Mouse (Mus musculus) lung, postnatal 0 days (tissue): ENCODE measurements around the gene Slc6a17. TPM values are rescaled to one million over a fixed set of nuclear protein-coding genes. Genes with fewer than 3 reads are reported as not detected.

ENCODE experiments used
- ATAC-seq: fragments of 200-750 bp; cut with Nextera tagmentation; 2 replicates; pipeline ENCODE4 v1.8.0; 2017; ENCODE audit warnings: moderate library complexity
- DNase-seq: peaks from one replicate; pipeline ENCODE4 v3.0.0-alpha.2; 2016; ENCODE audit warnings: low spot score
- H3K27ac ChIP-seq: fragments of 300-500 bp; sonication (generic); 2 replicates; pipeline ENCODE4 v1.5.1; 2014; ENCODE audit warnings: antibody characterized with exemption, mild to moderate bottlenecking, low read length, mixed read lengths
- H3K27me3 ChIP-seq: fragments of 300-500 bp; sonication (generic); replicated peaks from 2 replicates; pipeline ENCODE4 v1.6.1; 2014; ENCODE audit warnings: low read length, mixed read lengths; ENCODE audit not compliant: insufficient read depth
- H3K36me3 ChIP-seq: fragments of 300-500 bp; sonication (generic); 2 replicates; pipeline ENCODE4 v1.6.1; 2014; ENCODE audit warnings: low read length, mixed read lengths; ENCODE audit not compliant: insufficient read depth
- H3K4me1 ChIP-seq: fragments of 300-500 bp; sonication (generic); 2 replicates; pipeline ENCODE4 v1.6.1; 2014; ENCODE audit warnings: antibody characterized with exemption, low read depth, low read length, mixed read lengths; ENCODE audit not compliant: insufficient read depth
- H3K4me2 ChIP-seq: fragments of 300-500 bp; sonication (generic); replicated peaks from 2 replicates; pipeline ENCODE4 v1.6.1; 2014; ENCODE audit warnings: low read depth, mild to moderate bottlenecking, low read length, moderate library complexity, mixed read lengths
- H3K4me3 ChIP-seq: fragments of 300-500 bp; sonication (generic); 2 replicates; pipeline ENCODE4 v1.5.1; 2014; ENCODE audit warnings: low read depth, low read length
- H3K9ac ChIP-seq: fragments of 300-500 bp; sonication (generic); replicated peaks from 2 replicates; pipeline ENCODE4 v1.6.1; 2014; ENCODE audit warnings: low read depth, mild to moderate bottlenecking
- H3K9me3 ChIP-seq: fragments of 300-500 bp; sonication (generic); 2 replicates; pipeline ENCODE4 v1.6.1; 2016; ENCODE audit warnings: low read length, mixed read lengths
- CTCF ChIP-seq: IDR thresholded peaks from 2 replicates; pipeline ENCODE4 v1.5.1; 2016; ENCODE audit warnings: antibody characterized with exemption, mild to moderate bottlenecking
- EP300 ChIP-seq: IDR thresholded peaks from 2 replicates; pipeline ENCODE4 v1.6.1; 2016; ENCODE audit warnings: antibody characterized with exemption, mild to moderate bottlenecking, control low read depth
- WGBS: fragments of 180-500 bp; shearing (Covaris S2); extraction: QIAGEN DNeasy Blood & Tissue Kit; methylation state at CpG from one replicate; pipeline ENCODE4 v1.1.7; 2014; 5-methylcytosine and 5-hydroxymethylcytosine counted together
- polyA plus RNA-seq: library from polyadenylated mRNA; unstranded; fragments of >200 nt; fragmentation: Nextera tagmentation; extraction: Ambion mirVana; gene quantifications from 2 replicates; pipeline ENCODE4 v1.2.1, GENCODE M21; 2015

The Slc6a17 gene
- polyA plus RNA-seq, 1 experiment from 2014 or later: 0.84 TPM

DNA sequence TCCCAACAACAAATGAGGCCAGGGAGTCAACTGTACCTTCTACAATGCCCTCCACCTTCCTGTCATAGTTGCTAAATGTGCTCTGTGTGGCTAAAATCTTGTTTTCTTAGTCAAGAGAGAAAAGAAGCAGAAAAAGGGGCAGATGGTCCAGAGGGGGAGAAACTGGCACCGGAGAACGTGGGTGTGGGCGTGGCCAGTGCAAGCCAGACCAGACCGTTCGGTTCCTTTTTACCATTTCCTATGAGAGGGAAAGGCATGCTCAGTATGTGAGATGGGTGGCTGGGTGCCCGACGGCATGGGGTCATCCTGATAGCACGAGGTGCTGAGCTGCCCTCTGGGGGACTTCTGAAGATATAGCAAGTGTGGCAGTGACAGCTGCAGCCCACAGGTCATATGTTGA lies 9.1 kb downstream of the Slc6a17 start:
- TF ChIP-seq EP300: no peak
- no peak for TF ChIP-seq CTCF
- H3K36me3 ChIP-seq: no peaks in the 10 kb centered on the region
- H3K9me3 ChIP-seq: no peaks in the 10 kb centered on the region
- H3K4me2 ChIP-seq: no peak overlapping the region
- no peak overlapping the region for H3K9ac ChIP-seq
- ATAC-seq (no peak), DNase-seq (no peak)
- H3K27me3 ChIP-seq: no peaks in the 10 kb centered on the region
- no peaks in the 10 kb centered on the region for H3K4me1 ChIP-seq
- no peak overlapping the region for H3K27ac ChIP-seq
- 47% methylated on average over 8 of the region's 8 CpGs for WGBS
- no peak overlapping the region for H3K4me3 ChIP-seq

DNA sequence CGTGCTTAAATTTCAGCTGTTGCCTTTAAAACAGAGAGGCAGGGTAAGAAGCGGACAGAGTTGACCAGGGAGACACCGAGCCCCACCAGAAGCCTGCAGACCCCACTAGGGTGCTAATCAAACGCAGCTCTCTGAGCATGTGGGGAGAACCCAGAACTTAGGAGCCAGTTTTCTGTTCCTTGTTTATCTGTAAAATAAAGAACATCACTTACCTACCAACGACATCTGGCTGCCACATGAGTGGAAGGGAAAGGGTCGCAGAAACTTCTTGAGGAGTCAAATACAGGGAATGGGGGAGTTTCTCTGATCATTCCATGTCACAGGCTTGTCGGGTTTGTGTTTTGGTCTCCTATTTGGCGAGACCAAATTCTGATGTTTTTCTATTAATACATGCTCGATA lies 9.9 kb downstream of the Slc6a17 start:
- Histone ChIP-seq H3K4me2 (no peak overlapping the region), H3K4me1 (no peaks in the 10 kb centered on the region), H3K36me3 (no peaks in the 10 kb centered on the region), H3K27me3 (no peaks in the 10 kb centered on the region), H3K4me3 (no peak overlapping the region), H3K9me3 (no peaks in the 10 kb centered on the region), H3K9ac (no peak overlapping the region), H3K27ac (no peak overlapping the region)
- DNase-seq (no peak), ATAC-seq (no peak)
- TF ChIP-seq CTCF (no peak), EP300 (no peak)
- 85% methylated on average over 9 of the region's 9 CpGs for WGBS

GRCm38 (mm10) chr3:107506531-107506930 lies 11.3 kb downstream of the Slc6a17 start:
- 76% methylated on average over 4 of the region's 4 CpGs for WGBS
- H3K9ac ChIP-seq: no peak overlapping the region
- H3K9me3 ChIP-seq: no peaks in the 10 kb centered on the region
- H3K4me1 ChIP-seq: no peaks in the 10 kb centered on the region
- H3K36me3 ChIP-seq: no peaks in the 10 kb centered on the region
- DNase-seq (no peak), ATAC-seq (no peak)
- H3K27ac ChIP-seq: no peak overlapping the region
- no peak overlapping the region for H3K4me2 ChIP-seq
- no peaks in the 10 kb centered on the region for H3K27me3 ChIP-seq
- TF ChIP-seq CTCF: no peak
- TF ChIP-seq EP300: no peak
- no peak overlapping the region for H3K4me3 ChIP-seq

DNA sequence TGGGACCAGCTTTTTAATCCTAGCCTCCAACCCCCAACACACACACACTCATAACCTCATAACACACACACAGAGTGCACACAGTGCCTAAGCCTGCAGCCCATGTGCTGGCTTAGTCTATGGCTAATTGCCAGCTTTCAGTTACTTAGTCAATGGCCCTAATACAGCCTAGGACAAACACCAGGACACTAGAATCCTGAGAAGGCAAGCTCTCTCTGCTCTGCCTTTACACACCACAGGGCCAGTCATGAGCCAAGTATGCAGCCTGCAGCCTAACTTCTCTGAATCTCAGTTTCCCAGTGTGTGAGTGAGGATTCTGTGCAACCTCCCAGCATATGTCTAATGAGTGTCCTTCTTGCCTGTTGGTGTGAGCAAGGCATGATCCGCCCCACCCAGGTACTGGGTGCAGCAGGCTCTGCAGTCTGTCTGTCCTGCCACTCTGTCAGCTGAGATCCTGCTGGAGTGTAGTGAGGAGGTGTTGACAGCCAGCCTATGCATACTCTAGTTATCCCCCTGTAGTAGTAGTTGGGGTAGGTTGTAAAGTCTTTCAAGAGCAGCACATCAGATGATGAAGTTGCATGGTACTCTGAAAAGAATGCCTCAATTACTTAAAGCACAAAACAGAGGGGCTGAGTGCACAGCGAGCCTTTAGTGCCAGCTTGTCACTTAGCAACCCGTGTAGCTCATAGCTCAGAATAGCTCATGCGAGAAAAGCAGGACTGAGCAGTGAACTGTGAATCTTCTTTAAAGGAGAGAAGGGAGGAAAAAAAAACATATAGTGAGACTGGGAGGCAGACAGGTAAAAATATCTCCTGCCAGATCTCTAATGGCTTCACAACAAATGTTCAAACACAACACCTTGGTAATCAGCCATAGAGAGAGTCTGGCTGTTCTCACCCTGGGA lies 12.1 kb downstream of the Slc6a17 start:
- DNase-seq (no peak), ATAC-seq (no peak)
- H3K4me2 ChIP-seq: no peak overlapping the region
- H3K27ac ChIP-seq: no peak overlapping the region
- no peak overlapping the region for H3K9ac ChIP-seq
- H3K36me3 ChIP-seq: no peaks in the 10 kb centered on the region
- no peak overlapping the region for H3K4me3 ChIP-seq
- H3K9me3 ChIP-seq: no peaks in the 10 kb centered on the region
- WGBS: 60% methylated on average over 4 of the region's 4 CpGs
- no peaks in the 10 kb centered on the region for H3K27me3 ChIP-seq
- H3K4me1 ChIP-seq: no peaks in the 10 kb centered on the region
- TF ChIP-seq EP300 (no peak), CTCF (no peak)

DNA sequence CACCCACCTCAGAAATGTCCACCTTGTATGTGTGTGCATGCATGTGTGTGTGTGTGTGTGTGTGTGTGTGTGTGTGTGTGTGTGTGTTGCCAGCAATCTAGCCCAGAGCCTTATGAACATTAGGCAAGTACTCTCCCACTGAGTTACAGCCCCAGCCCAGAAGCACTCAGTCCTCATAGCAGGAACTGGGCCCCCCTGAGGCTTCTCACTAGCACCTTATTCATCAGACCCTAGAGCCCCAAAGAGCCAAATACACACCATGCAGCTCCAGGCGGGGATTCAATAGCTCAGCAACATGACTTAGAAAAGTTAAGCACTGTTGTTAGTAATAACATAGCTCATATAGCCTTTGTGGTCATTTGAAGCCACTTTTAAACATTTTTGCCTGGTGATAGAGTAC lies 13.3 kb downstream of the Slc6a17 start:
- no peak overlapping the region for H3K4me3 ChIP-seq
- DNase-seq: no peak
- H3K27ac ChIP-seq: no peak overlapping the region
- no peak for ATAC-seq
- H3K4me1 ChIP-seq: no peaks in the 10 kb centered on the region
- no peaks in the 10 kb centered on the region for H3K9me3 ChIP-seq
- no peak overlapping the region for H3K4me2 ChIP-seq
- H3K9ac ChIP-seq: no peak overlapping the region
- no peaks in the 10 kb centered on the region for H3K36me3 ChIP-seq
- WGBS: 25% methylated on average over 1 of the region's 1 CpGs
- H3K27me3 ChIP-seq: no peaks in the 10 kb centered on the region
- TF ChIP-seq EP300: no peak
- no peak for TF ChIP-seq CTCF

GRCm38 (mm10) chr3:107503716-107504115 lies 14.1 kb downstream of the Slc6a17 start:
- no peak overlapping the region for H3K9ac ChIP-seq
- no peaks in the 10 kb centered on the region for H3K9me3 ChIP-seq
- TF ChIP-seq CTCF: no peak
- no peak for TF ChIP-seq EP300
- no peaks in the 10 kb centered on the region for H3K4me1 ChIP-seq
- no peaks in the 10 kb centered on the region for H3K27me3 ChIP-seq
- H3K4me2 ChIP-seq: no peak overlapping the region
- DNase-seq: no peak
- no peak overlapping the region for H3K27ac ChIP-seq
- H3K36me3 ChIP-seq: no peaks in the 10 kb centered on the region
- ATAC-seq: no peak
- 88% methylated on average over 2 of the region's 2 CpGs for WGBS
- no peak overlapping the region for H3K4me3 ChIP-seq
